Mouse (Mus musculus): ENCODE data around the gene Gab2.

- TF ChIP-seq POLR2A (IDR thresholded peaks at IDR 0.05; ENCODE audit: control insufficient read depth, extremely low read depth, insufficient read depth, low read length, poor library complexity) (no peak), CTCF (IDR thresholded peaks at IDR 0.05; ENCODE audit: borderline replicate concordance, control insufficient read depth, extremely low read depth, insufficient read depth, low read length, poor library complexity) (no peak)
Measured at GRCm38 (mm10) chr7:97312196-97312595, 230.8 kb downstream of the Gab2 start.
